Mouse (Mus musculus): ENCODE data around the gene Kcnj9. TPM values are rescaled to one million over a fixed set of nuclear protein-coding genes. Genes with fewer than 3 reads are reported as not detected.

Kcnj9 gene
- total RNA-seq, 2 experiments from 2014 or later, result not detected

DNA sequence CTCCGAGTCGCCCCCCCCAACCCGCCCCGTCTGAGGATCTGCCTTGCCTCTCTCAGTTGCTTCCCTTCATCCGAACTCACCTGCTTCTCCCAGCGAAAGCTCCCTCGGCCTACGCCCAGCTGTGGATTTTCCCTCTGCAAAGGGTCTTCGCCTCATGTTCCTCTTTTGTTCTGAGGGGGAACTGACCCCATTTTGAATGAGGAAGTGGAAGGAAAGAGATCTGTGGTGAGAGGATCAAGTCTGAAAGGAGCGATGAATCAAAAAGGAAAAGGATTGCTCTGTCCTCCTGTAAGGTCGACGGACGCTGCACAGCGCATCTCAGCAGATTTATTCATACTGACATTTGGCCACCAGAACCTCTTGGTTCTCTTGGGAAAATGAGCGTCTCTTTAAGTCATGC lies 6.7 kb upstream of the Kcnj9 start:
- DNase-seq, result no peak
- intact Hi-C loops (cut with DNase I), result no loop called here

DNA sequence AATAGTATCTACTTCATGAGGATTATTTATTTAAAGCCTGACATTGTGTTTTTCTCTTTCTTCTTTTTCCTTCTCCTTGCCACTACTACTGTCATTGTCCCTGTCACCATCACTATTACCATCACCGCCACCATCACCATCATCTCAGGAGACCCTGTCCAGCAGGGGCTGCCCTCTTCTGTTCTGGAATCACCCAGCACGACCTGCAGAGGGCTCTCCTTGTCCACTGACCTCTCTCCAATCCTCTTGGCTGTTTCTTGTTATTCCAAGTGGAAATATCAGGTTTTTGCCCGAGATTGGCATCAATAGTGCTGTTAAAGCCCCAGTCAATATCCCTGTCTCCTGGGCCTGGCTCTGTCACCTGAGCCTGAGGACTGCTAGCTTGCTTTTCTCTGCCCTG lies 4.4 kb upstream of the Kcnj9 start:
- intact Hi-C loops (cut with DNase I), result no loop called here

GRCm38 (mm10) chr1:172332925-172333324 lies 3.8 kb upstream of the Kcnj9 start:
- intact Hi-C loops (cut with DNase I), result no loop called here
- no peak for DNase-seq

More for the DNA sequence above, 4.4 kb upstream of the Kcnj9 start:
- no peak for DNase-seq

GRCm38 (mm10) chr1:172331422-172331947 lies 2.4 kb upstream of the Kcnj9 start:
- no peak for DNase-seq
- intact Hi-C loops (cut with DNase I), result no loop called here

- DNase-seq, result no peak
- intact Hi-C loops (cut with DNase I), result no loop called here
These were observed 498 bp upstream of the Kcnj9 start for GRCm38 (mm10) chr1:172329616-172330015.

GRCm38 (mm10) chr1:172328461-172328860 lies 657 bp downstream of the Kcnj9 start:
- DNase-seq, result no peak
- intact Hi-C loops (cut with DNase I), result no loop called here

GRCm38 (mm10) chr1:172328041-172328440 lies 1.1 kb downstream of the Kcnj9 start:
- DNase-seq, result no peak
- intact Hi-C loops (cut with DNase I), result no loop called here

DNA sequence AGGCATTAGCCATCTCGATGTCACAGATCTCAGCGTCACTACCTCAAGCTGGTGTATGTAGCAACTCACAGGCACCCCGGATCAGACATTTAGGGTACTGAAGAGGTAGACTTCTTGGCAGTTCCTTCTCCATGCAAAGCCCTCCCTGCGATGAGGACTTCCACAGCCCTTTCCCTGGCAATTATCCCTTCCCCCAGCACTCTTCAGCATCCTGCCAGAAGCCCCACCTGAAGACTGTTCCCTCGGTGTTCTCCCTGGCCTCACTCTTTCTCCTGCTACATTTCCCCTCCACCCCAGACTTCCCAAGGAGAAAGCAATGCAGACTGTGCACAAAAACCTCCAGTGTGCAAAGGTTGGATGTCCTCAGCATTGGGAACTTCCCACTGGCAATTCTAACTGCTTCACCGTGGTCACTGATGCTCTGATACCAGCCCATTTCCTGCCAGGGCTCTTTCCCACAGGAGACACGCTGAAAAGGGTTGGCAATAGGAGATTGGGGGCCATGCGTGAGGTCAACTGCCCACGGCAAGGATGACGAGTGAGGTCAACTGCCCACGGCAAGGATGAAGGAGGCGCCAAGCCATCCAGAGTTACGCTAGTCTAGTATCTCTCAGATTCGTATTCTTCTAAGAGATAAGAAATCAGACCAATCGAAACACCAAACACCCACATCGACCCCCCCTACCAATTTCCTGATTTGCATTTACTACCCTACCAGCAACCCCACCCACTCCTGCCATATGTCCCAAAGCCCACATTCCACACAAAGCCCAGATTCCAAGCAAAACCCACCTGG lies 1.7 kb downstream of the Kcnj9 start:
- no peak for DNase-seq
- intact Hi-C loops (cut with DNase I), result loop anchor here (2.0 kb wide), 1 partner anchor 29 kb away; no protein-coding TSS in a partner anchor

DNA sequence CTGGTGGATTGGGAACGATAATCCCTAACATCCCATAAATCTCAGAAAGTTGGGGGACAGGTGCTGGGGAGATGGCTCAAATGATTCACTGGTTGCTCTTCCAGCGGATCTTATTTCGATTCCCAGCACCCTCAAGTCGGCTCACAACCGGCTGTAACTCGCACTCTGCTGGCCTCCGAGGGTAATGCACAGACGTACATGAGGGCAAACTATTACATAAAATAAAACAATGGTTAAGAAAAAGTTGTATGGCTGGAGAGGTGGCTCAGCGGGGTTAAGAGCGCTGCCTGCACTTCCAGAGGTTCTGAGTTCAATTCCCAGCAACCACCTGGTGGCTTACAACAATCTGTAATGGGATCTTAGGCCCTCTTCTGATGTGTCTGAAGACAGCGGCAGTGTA lies 2.4 kb downstream of the Kcnj9 start:
- no peak for DNase-seq
- intact Hi-C loops (cut with DNase I), result loop anchor here (2.0 kb wide), 1 partner anchor 30 kb away; no protein-coding TSS in a partner anchor

- DNase-seq, result peak; percentile 68 to 69
- intact Hi-C loops (cut with DNase I), result loop anchor here (2.0 kb wide), 1 partner anchor 31 kb away; no protein-coding TSS in a partner anchor
These were observed 3.2 kb downstream of the Kcnj9 start for GRCm38 (mm10) chr1:172325680-172326535.

- peak; percentile 73 to 87 for DNase-seq
- intact Hi-C loops (cut with DNase I), result loop anchor here (1.0 kb wide), 1 partner anchor 277 kb away; no protein-coding TSS in a partner anchor
These were observed 4.4 kb downstream of the Kcnj9 start for GRCm38 (mm10) chr1:172324725-172325124.

DNA sequence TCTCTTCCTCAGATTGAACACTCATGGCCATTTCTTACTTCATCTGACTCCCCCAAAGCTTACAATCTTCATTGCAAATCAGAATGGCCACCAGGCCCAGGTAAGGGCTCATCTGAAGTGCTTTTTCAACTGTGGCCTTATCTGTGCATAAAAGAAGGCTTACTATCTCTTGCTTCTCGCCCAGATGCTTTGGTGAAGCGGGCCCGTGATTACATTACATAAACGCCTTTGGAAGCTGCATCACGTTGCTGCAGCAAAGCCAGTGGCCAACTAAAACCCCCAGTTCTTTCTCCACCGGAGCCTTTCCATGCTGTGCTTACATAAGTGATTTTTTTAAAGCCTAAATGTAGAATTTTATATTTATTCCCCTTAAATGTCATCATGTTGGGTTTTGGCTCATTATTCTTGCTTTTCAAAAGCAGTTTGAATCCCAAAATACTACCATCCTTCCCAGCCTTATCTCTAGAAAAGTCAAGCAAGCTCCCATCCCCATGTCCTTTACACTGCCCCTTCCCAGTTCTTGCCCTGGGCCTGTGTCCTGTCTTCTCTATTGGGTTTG lies 5.2 kb downstream of the Kcnj9 start:
- DNase-seq, result no peak
- intact Hi-C loops (cut with DNase I), result loop anchor here (1.0 kb wide), 1 partner anchor 277 kb away; no protein-coding TSS in a partner anchor

DNA sequence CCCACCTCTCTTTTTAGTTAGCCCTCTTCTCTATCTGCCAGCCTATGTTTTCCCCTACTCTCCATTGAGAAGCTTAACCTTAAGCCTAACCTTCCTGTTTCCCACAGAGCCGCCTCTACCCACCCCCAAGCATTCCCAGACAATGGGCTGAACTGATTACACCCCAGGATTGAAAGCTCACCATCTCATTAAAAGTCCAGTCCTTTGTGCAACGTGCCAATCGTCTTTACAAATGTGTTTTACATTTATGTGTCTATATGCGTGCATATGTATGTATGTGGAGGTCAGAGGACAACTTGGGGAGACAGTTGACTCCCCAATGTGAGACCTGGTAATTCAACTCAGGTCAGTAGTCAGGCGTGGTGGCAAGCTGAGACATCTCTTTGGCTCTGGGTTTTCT lies 5.8 kb downstream of the Kcnj9 start:
- intact Hi-C loops (cut with DNase I), result no loop called here
- no peak for DNase-seq

GRCm38 (mm10) chr1:172322725-172323124 lies 6.4 kb downstream of the Kcnj9 start:
- intact Hi-C loops (cut with DNase I), result no loop called here
- DNase-seq, result no peak

- intact Hi-C loops (cut with DNase I), result no loop called here
These were observed 9.2 kb downstream of the Kcnj9 start for GRCm38 (mm10) chr1:172319921-172320411.

GRCm38 (mm10) chr1:172319346-172319745 lies 9.8 kb downstream of the Kcnj9 start:
- intact Hi-C loops (cut with DNase I), result no loop called here
- no peak for DNase-seq

More at GRCm38 (mm10) chr1:172319921-172320411, 9.2 kb downstream of the Kcnj9 start:
- DNase-seq, result no peak

GRCm38 (mm10) chr1:172318424-172319035 lies 10.6 kb downstream of the Kcnj9 start:
- no peak for DNase-seq
- intact Hi-C loops (cut with DNase I), result no loop called here

GRCm38 (mm10) chr1:172317946-172318345 lies 11.2 kb downstream of the Kcnj9 start:
- DNase-seq, result no peak
- intact Hi-C loops (cut with DNase I), result no loop called here

GRCm38 (mm10) chr1:172317431-172317830 lies 11.7 kb downstream of the Kcnj9 start:
- DNase-seq, result no peak
- intact Hi-C loops (cut with DNase I), result no loop called here

- intact Hi-C loops (cut with DNase I), result loop anchor here (5.0 kb wide), 1 partner anchor 268 kb away; no protein-coding TSS in a partner anchor
- no peak for DNase-seq
These were observed 14.2 kb downstream of the Kcnj9 start for GRCm38 (mm10) chr1:172314911-172315310.
